Comparison of ENCODE assay signal across 8 mouse cellular contexts in the genomic region with DNA sequence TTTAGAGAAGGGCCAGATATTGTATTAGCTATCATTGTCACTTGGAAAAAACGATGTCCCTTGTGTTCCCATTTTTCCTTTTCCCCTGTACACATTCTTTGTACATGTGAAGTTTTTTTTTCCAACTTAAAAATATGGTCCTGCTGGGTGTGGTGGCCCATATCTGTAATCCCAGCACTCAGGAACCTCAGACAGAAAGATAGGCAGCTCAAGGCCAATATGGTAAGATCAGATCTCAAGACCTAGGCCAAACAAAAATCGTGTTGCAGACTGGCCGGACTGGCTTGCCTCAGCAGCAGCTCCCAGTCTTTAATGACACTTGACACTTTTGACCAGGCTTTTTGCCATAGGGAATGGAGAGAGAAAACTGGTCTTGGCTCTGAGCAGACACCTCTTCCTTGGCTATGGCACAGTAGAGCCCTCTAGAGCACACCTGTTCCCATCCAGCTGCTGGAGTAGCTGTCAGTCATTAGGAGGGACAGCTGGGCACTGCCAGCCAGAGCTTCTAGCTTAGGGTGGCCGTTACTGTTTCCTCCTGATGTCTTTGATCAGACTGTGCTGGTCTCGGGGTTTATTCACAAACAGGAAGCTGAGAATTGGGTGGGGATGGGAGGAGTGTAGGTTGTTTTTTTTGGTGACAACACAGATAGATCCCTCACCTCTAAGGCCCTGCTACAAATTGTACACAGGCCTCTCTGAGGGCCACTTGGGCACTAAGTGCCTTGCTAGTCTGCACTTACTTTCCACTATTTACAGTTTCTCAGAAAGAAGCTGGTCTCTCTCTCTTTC. TPM values are rescaled to one million over a fixed set of nuclear protein-coding genes. Genes with fewer than 3 reads are reported as not detected.
DNase-seq lines count a peak whose midpoint lies in the region; ATAC-seq and TF ChIP-seq lines count a peak whose summit lies in the region.

No protein-coding gene starts in this region.

- H3K9ac ChIP-seq in forebrain, embryonic 16.5 days (replicated peaks; ENCODE audit: low read depth, low read length): no peak overlapping the region
- 0 out of 2 replicates have a peak overlapping the region, but pooled peaks have one; percentile 19 for H3K9ac ChIP-seq in hindbrain, embryonic 13.5 days

- no peak for DNase-seq in forebrain, embryonic 10.5 days (ENCODE audit: extremely low spot score, low spot score)
- DNase-seq in CD4-positive, CD25-positive, alpha-beta regulatory T cell, adult 2 months (ENCODE audit: low read depth, low spot score): peak; percentile 56
- no peak for DNase-seq in urinary bladder, postnatal 10 days (ENCODE audit: low spot score)
- no peak for DNase-seq in adrenal gland, adult (ENCODE audit: inconsistent age in 2 of 2, low spot score in 1 of 2)
- no peak for DNase-seq in cerebellum, adult 2 months

- H3K9me3 ChIP-seq in forebrain, embryonic 10.5 days: no peaks in the 10 kb centered on the region
- no peaks in the 10 kb centered on the region for H3K9me3 ChIP-seq in forebrain, embryonic 16.5 days (ENCODE audit: control insufficient read depth, low read length)
- H3K9me3 ChIP-seq in hindbrain, embryonic 13.5 days: no peaks in the 10 kb centered on the region

- no peak for ATAC-seq in forebrain, embryonic 16.5 days
- ATAC-seq in hindbrain, embryonic 13.5 days (ENCODE audit: low FRiP score): no peak

- peaks cover 16% of the 10 kb centered on the region for H3K27me3 ChIP-seq in forebrain, embryonic 10.5 days (ENCODE audit: poor library complexity, severe bottlenecking)
- H3K27me3 ChIP-seq in forebrain, embryonic 16.5 days (replicated peaks; ENCODE audit: control insufficient read depth, insufficient read depth, low read length): no peaks in the 10 kb centered on the region
- H3K27me3 ChIP-seq in hindbrain, embryonic 13.5 days: no peaks in the 10 kb centered on the region
- H3K27me3 ChIP-seq in cerebellum, adult 2 months (ENCODE audit: control insufficient read depth, insufficient read depth, low read length): no peaks in the 10 kb centered on the region

- TF ChIP-seq POLR2A in cerebellum, adult 2 months (IDR thresholded peaks at IDR 0.05; ENCODE audit: borderline replicate concordance, insufficient read depth, low read length): no peak

- peak overlapping the region; percentile 83 for H3K27ac ChIP-seq in forebrain, embryonic 10.5 days
- no peak overlapping the region for H3K27ac ChIP-seq in forebrain, embryonic 16.5 days (ENCODE audit: low read length)
- peak overlapping the region; percentile 85 for H3K27ac ChIP-seq in hindbrain, embryonic 13.5 days
- H3K27ac ChIP-seq in macrophage: peak overlapping the region; percentile 13; the same call in 1 of the 2 replicates
- H3K27ac ChIP-seq in cerebellum, adult 2 months (ENCODE audit: insufficient read depth, low read length): no peak overlapping the region

- peak overlapping the region; percentile 22 for H3K4me3 ChIP-seq in forebrain, embryonic 10.5 days
- no peak overlapping the region for H3K4me3 ChIP-seq in forebrain, embryonic 16.5 days (replicated peaks; ENCODE audit: low read length)
- H3K4me3 ChIP-seq in hindbrain, embryonic 13.5 days: no peak overlapping the region
- H3K4me3 ChIP-seq in macrophage (ENCODE audit: inconsistent target): no peak overlapping the region
- no peak overlapping the region for H3K4me3 ChIP-seq in cerebellum, adult 2 months (replicated peaks; ENCODE audit: insufficient read depth, low read depth, low read length)

- H3K79me2 ChIP-seq in macrophage (ENCODE audit: inconsistent target): peaks cover 23% of the 10 kb centered on the region

- no peak for TF ChIP-seq CTCF in cerebellum, adult 2 months (IDR thresholded peaks at IDR 0.05; ENCODE audit: borderline replicate concordance, insufficient read depth, low read depth, low read length)

- no peak overlapping the region for H3K4me2 ChIP-seq in forebrain, embryonic 16.5 days (ENCODE audit: low read length)
- peak overlapping the region; percentile 26 for H3K4me2 ChIP-seq in hindbrain, embryonic 13.5 days

- peaks cover 62% of the 10 kb centered on the region for H3K4me1 ChIP-seq in forebrain, embryonic 10.5 days
- peaks cover 29% of the 10 kb centered on the region for H3K4me1 ChIP-seq in forebrain, embryonic 16.5 days (replicated peaks; ENCODE audit: control insufficient read depth, insufficient read depth, low read length)
- H3K4me1 ChIP-seq in hindbrain, embryonic 13.5 days (replicated peaks): peaks cover 43% of the 10 kb centered on the region
- peaks cover 6% of the 10 kb centered on the region; the same call in 1 of the 2 replicates for H3K4me1 ChIP-seq in cerebellum, adult 2 months (ENCODE audit: control insufficient read depth, insufficient read depth, low read length)

- peaks cover 58% of the 10 kb centered on the region for H3K36me3 ChIP-seq in forebrain, embryonic 10.5 days (replicated peaks)
- peaks cover 4% of the 10 kb centered on the region; the same call in 1 of the 2 replicates for H3K36me3 ChIP-seq in forebrain, embryonic 16.5 days (ENCODE audit: control insufficient read depth, insufficient read depth)
- H3K36me3 ChIP-seq in hindbrain, embryonic 13.5 days: peaks cover 30% of the 10 kb centered on the region
- H3K36me3 ChIP-seq in macrophage (ENCODE audit: inconsistent target): peaks cover 16% of the 10 kb centered on the region; the same call in 1 of the 2 replicates

- 52% methylated on average over 5 of the region's 5 CpGs for WGBS in forebrain, embryonic 10.5 days
- 35% methylated on average over 5 of the region's 5 CpGs for WGBS in forebrain, embryonic 16.5 days
- WGBS in hindbrain, embryonic 13.5 days: 55% methylated on average over 5 of the region's 5 CpGs
- WGBS in macrophage (ENCODE audit: missing documents): 68% methylated on average over 5 of the region's 5 CpGs
- 50% methylated on average over 5 of the region's 5 CpGs for WGBS in cerebellum, adult 2 months

RNA-seq across cellular contexts. Expression of a gene that starts 2.6 kb away (rescaled TPM):
- polyA plus RNA-seq in forebrain, embryonic 10.5 days (2016; fragmentation: Nextera tagmentation; extraction: Ambion mirVana): 4.4 and 4.6 TPM in 2 replicates
- 11.3 and 12.6 TPM in 2 replicates for polyA plus RNA-seq in forebrain, embryonic 16.5 days (2015; fragmentation: Nextera tagmentation; extraction: Ambion mirVana)
- 8.7 and 9.9 TPM in 2 replicates for polyA plus RNA-seq in hindbrain, embryonic 13.5 days (2015; fragmentation: Nextera tagmentation; extraction: Ambion mirVana)
- 10 to 100 TPM in 1 of 26 experiments, 1 to 10 TPM in 25; 1.3 to 10.1 (median 4.6) TPM for total RNA-seq in macrophage (2018; cell fraction: chromatin; rRNA removed)
- total RNA-seq in macrophage (2018; cell fraction: cytosol; rRNA removed): 1 to 10 TPM in 24 of 26 experiments, under 1 TPM in 2; 0.84 to 3.6 (median 1.5) TPM
- 10 to 100 TPM in 1 of 26 experiments, 1 to 10 TPM in 25; 1.6 to 10.7 (median 4.0) TPM for total RNA-seq in macrophage (2018; cell fraction: nucleus; rRNA removed)
- 0.98 to 3.7 TPM (median 2.0 TPM) in 3 replicates for polyA plus RNA-seq in macrophage (2018)
- 9.9 and 10.2 TPM in 2 replicates for polyA plus RNA-seq in cerebellum, adult 2 months (2012; rRNA removed)

RNA-seq across cellular contexts. Expression of a gene that starts 3.0 kb away (rescaled TPM):
- 65.9 and 79.3 TPM in 2 replicates for polyA plus RNA-seq in forebrain, embryonic 10.5 days (2016; fragmentation: Nextera tagmentation; extraction: Ambion mirVana)
- polyA plus RNA-seq in forebrain, embryonic 16.5 days (2015; fragmentation: Nextera tagmentation; extraction: Ambion mirVana): 33.6 and 35.9 TPM in 2 replicates
- polyA plus RNA-seq in hindbrain, embryonic 13.5 days (2015; fragmentation: Nextera tagmentation; extraction: Ambion mirVana): 34.1 and 41.8 TPM in 2 replicates
- total RNA-seq in macrophage (2018; cell fraction: chromatin; rRNA removed): 10 to 100 TPM in 13 of 26 experiments, 1 to 10 TPM in 13; 1.6 to 73.3 (median 11.7) TPM
- 10 to 100 TPM in 10 of 26 experiments, 1 to 10 TPM in 16; 3.5 to 20.4 (median 7.8) TPM for total RNA-seq in macrophage (2018; cell fraction: cytosol; rRNA removed)
- total RNA-seq in macrophage (2018; cell fraction: nucleus; rRNA removed): 10 to 100 TPM in 11 of 26 experiments, 1 to 10 TPM in 15; 2.7 to 35.5 (median 7.2) TPM
- polyA plus RNA-seq in macrophage (2018): 8.9 to 17.1 TPM (median 9.4 TPM) in 3 replicates
- polyA plus RNA-seq in cerebellum, adult 2 months (2012; rRNA removed): 25.7 and 26.4 TPM in 2 replicates

RNA-seq across cellular contexts. Expression of a gene that starts 9.8 kb away (rescaled TPM):
- polyA plus RNA-seq in forebrain, embryonic 10.5 days (2016; fragmentation: Nextera tagmentation; extraction: Ambion mirVana): 8.9 and 10.0 TPM in 2 replicates
- 16.0 and 16.9 TPM in 2 replicates for polyA plus RNA-seq in forebrain, embryonic 16.5 days (2015; fragmentation: Nextera tagmentation; extraction: Ambion mirVana)
- polyA plus RNA-seq in hindbrain, embryonic 13.5 days (2015; fragmentation: Nextera tagmentation; extraction: Ambion mirVana): 13.3 and 13.4 TPM in 2 replicates
- 10 to 100 TPM; 10.4 to 41.7 (median 15.7) TPM for total RNA-seq in macrophage (2018; cell fraction: chromatin; rRNA removed)
- total RNA-seq in macrophage (2018; cell fraction: cytosol; rRNA removed): 100 to 1,000 TPM in 10 of 26 experiments, 10 to 100 TPM in 16; 66.8 to 122 (median 95.5) TPM
- 10 to 100 TPM; 29.6 to 95.9 (median 60.9) TPM for total RNA-seq in macrophage (2018; cell fraction: nucleus; rRNA removed)
- 97.8 to 113 TPM (median 108 TPM) in 3 replicates for polyA plus RNA-seq in macrophage (2018)
- 66.2 and 72.5 TPM in 2 replicates for polyA plus RNA-seq in cerebellum, adult 2 months (2012; rRNA removed)

RNA-seq across cellular contexts. Expression of a gene that starts 17.2 kb away (rescaled TPM):
- polyA plus RNA-seq in forebrain, embryonic 10.5 days (2016; fragmentation: Nextera tagmentation; extraction: Ambion mirVana): 23.2 and 26.9 TPM in 2 replicates
- 37.8 and 40.5 TPM in 2 replicates for polyA plus RNA-seq in forebrain, embryonic 16.5 days (2015; fragmentation: Nextera tagmentation; extraction: Ambion mirVana)
- 31.0 and 35.8 TPM in 2 replicates for polyA plus RNA-seq in hindbrain, embryonic 13.5 days (2015; fragmentation: Nextera tagmentation; extraction: Ambion mirVana)
- 10 to 100 TPM in 12 of 26 experiments, 1 to 10 TPM in 14; 2.1 to 38.8 (median 9.8) TPM for total RNA-seq in macrophage (2018; cell fraction: chromatin; rRNA removed)
- total RNA-seq in macrophage (2018; cell fraction: cytosol; rRNA removed): 10 to 100 TPM in 25 of 26 experiments, 1 to 10 TPM in 1; 8.8 to 37.6 (median 26.1) TPM
- 10 to 100 TPM in 22 of 26 experiments, 1 to 10 TPM in 4; 1.9 to 32.5 (median 19.4) TPM for total RNA-seq in macrophage (2018; cell fraction: nucleus; rRNA removed)
- 16.5 to 31.5 TPM (median 17.0 TPM) in 3 replicates for polyA plus RNA-seq in macrophage (2018)
- polyA plus RNA-seq in cerebellum, adult 2 months (2012; rRNA removed): 43.7 and 44.7 TPM in 2 replicates

RNA-seq across cellular contexts. Expression of a gene that starts 29.8 kb away (rescaled TPM):
- polyA plus RNA-seq in forebrain, embryonic 10.5 days (2016; fragmentation: Nextera tagmentation; extraction: Ambion mirVana): 128 and 129 TPM in 2 replicates
- polyA plus RNA-seq in forebrain, embryonic 16.5 days (2015; fragmentation: Nextera tagmentation; extraction: Ambion mirVana): 87.5 and 97.1 TPM in 2 replicates
- 94.3 and 94.6 TPM in 2 replicates for polyA plus RNA-seq in hindbrain, embryonic 13.5 days (2015; fragmentation: Nextera tagmentation; extraction: Ambion mirVana)
- total RNA-seq in macrophage (2018; cell fraction: chromatin; rRNA removed): 10 to 100 TPM in 7 of 26 experiments, 1 to 10 TPM in 19; 1.6 to 23.2 (median 8.0) TPM
- 10 to 100 TPM; 31.6 to 61.2 (median 44.3) TPM for total RNA-seq in macrophage (2018; cell fraction: cytosol; rRNA removed)
- total RNA-seq in macrophage (2018; cell fraction: nucleus; rRNA removed): 10 to 100 TPM in 21 of 26 experiments, 1 to 10 TPM in 5; 5.8 to 30.5 (median 16.5) TPM
- 29.5 to 50.1 TPM (median 49.5 TPM) in 3 replicates for polyA plus RNA-seq in macrophage (2018)
- polyA plus RNA-seq in cerebellum, adult 2 months (2012; rRNA removed): 137 and 143 TPM in 2 replicates

Comparison
In these comparisons a context has a peak if more than half of its experiments do, and no peak if none do; other contexts are left out.
1. H3K27ac ChIP-seq: peak in forebrain, embryonic 10.5 days (single experiment), hindbrain, embryonic 13.5 days (single experiment) and macrophage (single experiment); none in forebrain, embryonic 16.5 days (single experiment) and cerebellum, adult 2 months (single experiment).